ENCODE assay signal across 9 mouse cellular contexts in genomic region chr10:29148076-29148475, GRCm38 (mm10). TPM values are rescaled to one million over a fixed set of nuclear protein-coding genes. Genes with fewer than 3 reads are reported as not detected.
DNase-seq lines count a peak whose midpoint lies in the region; ATAC-seq lines count a peak whose summit lies in the region.
"Had no signal": no experiment of that assay in that cellular context is flagged by ENCODE, and none has a peak within 500 bp of the region (broad histone marks: within the 10 kb centered on the region; RNA-seq: fewer than 3 reads in every experiment).

No protein-coding gene starts in this region.

- no peaks in the 10 kb centered on the region for H3K36me3 ChIP-seq in heart, embryonic 12.5 days

- H3K4me2 ChIP-seq in heart, embryonic 12.5 days, result peak overlapping the region; percentile 97

- DNase-seq in heart, adult 8-10 months (ENCODE audit: low spot score), result no peak
- peak; percentile 59 for DNase-seq in cerebellum, adult 8-10 months
- peak; percentile 67 to 88 for DNase-seq in frontal cortex, adult 2 months (ENCODE audit: extremely low spot score in 1 of 2, low spot score in 1 of 2)
- peak; percentile 69 to 72 for DNase-seq in left cerebral cortex, adult 8-10 months (ENCODE audit: low spot score in 2 of 2)
- DNase-seq in retina, embryonic 14.5 days (ENCODE audit: low spot score), result peak; percentile 44
- no peak for DNase-seq in lung, postnatal 10 days
- no peak for DNase-seq in gastrocnemius, adult 8-10 months (ENCODE audit: low spot score in 2 of 2)

- peak overlapping the region; percentile 62; the same call in 1 of the 2 replicates for H3K4me3 ChIP-seq in heart, embryonic 12.5 days

- no peaks in the 10 kb centered on the region for H3K9me3 ChIP-seq in heart, embryonic 12.5 days (replicated peaks)

- no peak for ATAC-seq in heart, embryonic 12.5 days (ENCODE audit: insufficient number of reproducible peaks, low FRiP score)

- H3K9ac ChIP-seq in heart, embryonic 12.5 days, result no peak overlapping the region

- H3K4me1 ChIP-seq in heart, embryonic 12.5 days (replicated peaks), result peaks cover 24% of the 10 kb centered on the region

- peaks cover 60% of the 10 kb centered on the region for H3K27me3 ChIP-seq in heart, embryonic 12.5 days (replicated peaks)

- WGBS in heart, embryonic 12.5 days, result 2% methylated on average over 21 of the region's 21 CpGs

- no peak overlapping the region for H3K27ac ChIP-seq in heart, embryonic 12.5 days (ENCODE audit: poor library complexity, severe bottlenecking)

RNA-seq across cellular contexts. Expression of gene Soga3, which starts 4.4 kb away (rescaled TPM):
- polyA plus RNA-seq in heart, embryonic 12.5 days (2016; fragmentation: Nextera tagmentation; extraction: Ambion mirVana), result 0.38 and 1.3 TPM in 2 replicates
- total RNA-seq in heart, adult 8-10 months (2022), result under 1 TPM in 1 of 4 experiments, not detected in 3; 0.47 TPM
- 42.3 and 42.4 TPM in 2 replicates for polyA plus RNA-seq in frontal cortex, adult 2 months (2012; rRNA removed)
- total RNA-seq in left cerebral cortex, adult 8-10 months (2022), result 100 to 1,000 TPM; 122 to 143 (median 135) TPM
- not detected for total RNA-seq in gastrocnemius, adult 8-10 months (2022)

RNA-seq across cellular contexts. Expression of gene Gm49353, which starts 50.7 kb away (rescaled TPM):
- polyA plus RNA-seq in heart, embryonic 12.5 days (2016; fragmentation: Nextera tagmentation; extraction: Ambion mirVana), result not detected in 2 replicates
- not detected for total RNA-seq in heart, adult 8-10 months (2022)
- 6.8 and 9.3 TPM in 2 replicates for polyA plus RNA-seq in frontal cortex, adult 2 months (2012; rRNA removed)
- total RNA-seq in left cerebral cortex, adult 8-10 months (2022), result 10 to 100 TPM; 13.3 to 27.1 (median 23.4) TPM
- not detected for total RNA-seq in gastrocnemius, adult 8-10 months (2022)
- polyA plus RNA-seq: gonadal fat pad, adult 2 months had no signal

Comparison
In these comparisons a context has a peak if more than half of its experiments do, and no peak if none do; other contexts are left out.
1. DNase-seq: peak in cerebellum, adult 8-10 months (single experiment), frontal cortex, adult 2 months (2 of 2), left cerebral cortex, adult 8-10 months (2 of 2) and retina, embryonic 14.5 days (single experiment); none in heart, adult 8-10 months (single experiment), lung, postnatal 10 days (single experiment) and gastrocnemius, adult 8-10 months (0 of 2).
2. RNA of gene Soga3, which starts 4.4 kb away (total RNA-seq): 122 to 143 TPM in left cerebral cortex, adult 8-10 months; 0.47 TPM in heart, adult 8-10 months and not detected in gastrocnemius, adult 8-10 months; every median in the first group is over 10 times any median in the second.
3. RNA of gene Gm49353, which starts 50.7 kb away (total RNA-seq): 13.3 to 27.1 TPM in left cerebral cortex, adult 8-10 months; not detected in heart, adult 8-10 months and not detected in gastrocnemius, adult 8-10 months; every median in the first group is over 10 times any median in the second.